Mouse (Mus musculus): ENCODE measurements around the gene Il12rb1. TPM values are rescaled to one million over a fixed set of nuclear protein-coding genes. Genes with fewer than 3 reads are reported as not detected.

Il12rb1 gene
- polyA plus RNA-seq, 1 experiment from 2014 or later: not detected

DNA sequence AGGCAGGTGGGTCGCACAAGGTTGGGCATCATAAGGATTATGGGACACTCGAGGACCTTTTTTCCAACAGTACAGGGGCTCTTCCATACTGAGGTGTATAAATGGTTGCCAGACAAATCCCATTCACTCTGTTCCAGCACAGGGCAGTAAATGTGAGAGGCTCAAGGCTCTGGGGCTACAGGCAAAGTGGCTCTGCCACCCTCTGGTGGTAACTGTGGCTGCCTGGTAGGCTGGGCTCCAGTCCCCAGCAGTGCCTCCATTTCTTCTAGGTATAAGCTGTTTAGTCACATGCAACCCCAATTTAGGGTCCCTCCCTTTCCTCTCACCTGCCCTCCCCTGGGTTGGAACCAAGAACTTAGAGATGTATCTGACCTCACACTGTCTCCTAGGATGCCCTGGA is 12.9 kb upstream of the Il12rb1 start:
- no peaks in the 10 kb centered on the region for H3K9me3 ChIP-seq (ENCODE audit: control insufficient read depth, low read length)
- peaks cover 10 to 28% of the 10 kb centered on the region in 2 experiments; a peak in 3 of 4 replicates for H3K4me1 ChIP-seq (ENCODE audit: control insufficient read depth in 2 of 2, insufficient read depth in 2 of 2, low read length in 2 of 2)
- H3K27me3 ChIP-seq (ENCODE audit: control insufficient read depth, insufficient read depth, low read length): peaks cover 44% of the 10 kb centered on the region
- ATAC-seq (ENCODE audit: insufficient number of reproducible peaks, insufficient read depth, low FRiP score, low read depth): no peak
- H3K27ac ChIP-seq (replicated peaks in 1 of 2; ENCODE audit: control insufficient read depth in 1 of 2, insufficient read depth in 1 of 2, low read depth in 2 of 2, low read length in 2 of 2): no peak overlapping the region
- H3K36me3 ChIP-seq (ENCODE audit: control insufficient read depth, insufficient read depth, low read length): no peaks in the 10 kb centered on the region
- no peak overlapping the region for H3K4me2 ChIP-seq (ENCODE audit: low read length)
- no peak overlapping the region for H3K4me3 ChIP-seq (ENCODE audit: control insufficient read depth in 1 of 2, insufficient read depth in 1 of 2, low read depth in 1 of 2, low read length in 2 of 2)
- 91% methylated on average over 2 of the region's 2 CpGs for WGBS
- H3K9ac ChIP-seq (ENCODE audit: low read length): no peak overlapping the region

DNA sequence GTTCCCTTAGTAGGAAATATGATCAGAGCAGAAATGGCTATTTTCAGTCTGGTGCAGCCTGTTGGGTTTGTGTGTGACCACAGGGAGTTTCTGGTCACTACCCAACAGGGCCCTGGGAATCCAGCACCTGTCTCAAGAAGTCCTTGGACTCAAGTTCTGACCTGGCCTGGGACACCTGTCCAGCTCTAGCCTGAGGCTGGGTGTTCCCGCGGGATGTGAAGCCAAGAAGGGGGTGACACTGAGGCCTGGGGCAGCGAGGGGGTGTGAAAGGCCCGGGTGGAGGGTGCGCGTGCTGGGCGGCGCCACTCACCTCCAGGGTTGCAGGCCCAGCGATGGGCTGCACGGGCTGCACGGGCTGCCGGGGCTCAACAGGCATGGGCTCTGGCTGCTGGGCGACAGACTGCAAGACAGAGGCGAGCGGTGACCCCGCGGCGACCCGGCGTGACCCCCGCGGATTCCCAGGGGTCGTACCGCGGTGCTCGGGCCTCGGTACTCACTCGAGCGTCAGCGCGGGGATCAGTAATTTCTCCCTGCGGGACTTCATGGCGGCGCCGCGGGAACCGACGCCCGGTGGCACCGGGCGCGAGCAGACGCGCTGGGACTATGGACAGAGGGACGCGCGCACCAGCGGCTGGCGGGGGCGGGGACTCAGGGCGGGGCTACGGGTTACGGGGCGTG is 11.7 kb upstream of the Il12rb1 start:
- Histone ChIP-seq H3K4me3 (ENCODE audit: control insufficient read depth in 1 of 2, insufficient read depth in 1 of 2, low read depth in 1 of 2, low read length in 2 of 2) (peak overlapping the region; percentile 50 to 52), H3K4me2 (ENCODE audit: low read length) (peak overlapping the region; percentile 66), H3K27me3 (ENCODE audit: control insufficient read depth, insufficient read depth, low read length) (peaks cover 52% of the 10 kb centered on the region), H3K4me1 (ENCODE audit: control insufficient read depth in 2 of 2, insufficient read depth in 2 of 2, low read length in 2 of 2) (peaks cover 10 to 19% of the 10 kb centered on the region in 2 experiments; a peak in 3 of 4 replicates), H3K9ac (ENCODE audit: low read length) (peak overlapping the region; percentile 74), H3K36me3 (ENCODE audit: control insufficient read depth, insufficient read depth, low read length) (no peaks in the 10 kb centered on the region), H3K27ac (replicated peaks in 1 of 2; ENCODE audit: control insufficient read depth in 1 of 2, insufficient read depth in 1 of 2, low read depth in 2 of 2, low read length in 2 of 2) (no peak overlapping the region), H3K9me3 (ENCODE audit: control insufficient read depth, low read length) (no peaks in the 10 kb centered on the region)
- WGBS: 5% methylated on average over 54 of the region's 54 CpGs
- no peak for ATAC-seq (ENCODE audit: insufficient number of reproducible peaks, insufficient read depth, low FRiP score, low read depth)

DNA sequence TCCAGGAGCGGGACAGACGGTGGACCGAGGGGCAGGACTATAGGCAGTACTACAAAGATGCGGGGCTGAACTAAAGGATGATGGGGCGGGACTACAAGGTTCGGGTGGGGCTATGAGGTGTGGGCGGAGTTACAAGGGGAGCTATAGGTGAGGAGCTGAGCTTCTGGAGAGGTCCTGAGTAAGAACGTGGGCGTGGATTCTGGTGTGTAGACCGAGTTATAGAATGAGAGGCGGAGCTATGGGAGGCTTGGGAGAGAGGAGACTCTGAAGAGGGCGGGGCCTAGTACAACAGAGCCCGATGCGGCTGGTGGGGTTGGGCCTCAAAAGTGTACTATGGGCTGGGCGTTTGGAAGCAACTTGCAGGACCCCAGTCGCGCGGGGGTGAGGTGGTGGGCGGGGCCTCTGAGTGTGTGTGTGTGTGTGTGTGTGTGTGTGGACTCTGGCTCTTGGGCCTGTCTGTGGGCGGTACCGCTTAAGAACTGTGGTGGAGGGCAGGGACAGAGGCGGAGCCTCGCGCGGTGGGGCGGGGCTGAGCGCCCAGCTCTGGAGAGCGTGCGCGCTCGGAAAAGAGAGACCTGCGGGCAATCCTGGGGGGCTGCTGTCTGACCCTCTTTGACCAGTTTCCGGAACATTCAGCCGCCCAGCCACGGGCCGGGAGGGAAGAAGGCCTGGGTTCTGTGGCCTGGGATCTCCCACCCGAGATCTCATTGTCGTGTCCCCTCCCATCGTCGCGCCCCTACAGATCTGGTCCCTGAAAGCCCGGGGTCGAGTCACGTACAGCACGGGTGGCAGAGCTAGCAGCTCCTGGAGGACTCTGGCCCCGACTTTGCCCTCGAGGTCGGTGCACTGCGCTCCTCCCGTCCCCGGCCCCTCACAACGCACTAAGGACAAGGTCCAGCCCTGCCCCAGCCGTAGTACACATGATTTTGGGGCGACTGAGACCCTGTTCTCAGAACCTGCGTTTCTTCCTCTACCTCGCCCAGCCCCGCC is 10.9 kb upstream of the Il12rb1 start:
- WGBS: under 1% methylated on average over 57 of the region's 57 CpGs
- Histone ChIP-seq H3K36me3 (ENCODE audit: control insufficient read depth, insufficient read depth, low read length) (no peaks in the 10 kb centered on the region), H3K4me3 (ENCODE audit: control insufficient read depth in 1 of 2, insufficient read depth in 1 of 2, low read depth in 1 of 2, low read length in 2 of 2) (peak overlapping the region; percentile 50 to 52), H3K9me3 (ENCODE audit: control insufficient read depth, low read length) (no peaks in the 10 kb centered on the region), H3K9ac (ENCODE audit: low read length) (peak overlapping the region; percentile 74), H3K27me3 (ENCODE audit: control insufficient read depth, insufficient read depth, low read length) (peaks cover 55% of the 10 kb centered on the region), H3K27ac (replicated peaks in 1 of 2; ENCODE audit: control insufficient read depth in 1 of 2, insufficient read depth in 1 of 2, low read depth in 2 of 2, low read length in 2 of 2) (no peak overlapping the region), H3K4me1 (ENCODE audit: control insufficient read depth in 2 of 2, insufficient read depth in 2 of 2, low read length in 2 of 2) (peaks cover 10 to 14% of the 10 kb centered on the region in 2 experiments; a peak in 3 of 4 replicates), H3K4me2 (ENCODE audit: low read length) (peak overlapping the region; percentile 66)
- peak; percentile 76 for ATAC-seq (ENCODE audit: insufficient number of reproducible peaks, insufficient read depth, low FRiP score, low read depth)

DNA sequence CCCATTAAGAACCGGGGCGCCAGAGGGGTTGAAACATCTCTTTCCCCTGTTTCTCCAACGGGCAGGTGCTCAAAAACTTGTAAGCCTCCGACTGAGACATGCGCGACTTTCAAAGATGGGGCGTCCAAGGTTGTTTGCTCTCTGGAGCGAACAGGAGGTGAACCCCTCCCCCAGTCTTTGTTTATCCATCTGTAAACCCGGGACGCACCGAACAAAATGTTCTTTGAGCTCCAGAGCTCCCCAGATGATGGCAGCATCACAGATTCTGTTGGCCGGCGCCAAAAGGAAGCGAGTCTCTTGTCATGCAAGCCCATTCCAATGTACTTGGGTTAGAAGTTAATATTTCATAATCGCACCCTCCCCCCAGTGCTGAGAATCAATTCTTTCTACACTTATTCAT is 10.0 kb upstream of the Il12rb1 start:
- Histone ChIP-seq H3K36me3 (ENCODE audit: control insufficient read depth, insufficient read depth, low read length) (no peaks in the 10 kb centered on the region), H3K27me3 (ENCODE audit: control insufficient read depth, insufficient read depth, low read length) (peaks cover 58% of the 10 kb centered on the region), H3K4me2 (ENCODE audit: low read length) (peak overlapping the region; percentile 66; the same call in 1 of the 2 replicates), H3K4me1 (ENCODE audit: control insufficient read depth in 2 of 2, insufficient read depth in 2 of 2, low read length in 2 of 2) (peaks cover 4 to 8% of the 10 kb centered on the region in 2 experiments; a peak in 3 of 4 replicates), H3K9me3 (ENCODE audit: control insufficient read depth, low read length) (no peaks in the 10 kb centered on the region), H3K4me3 (ENCODE audit: control insufficient read depth in 1 of 2, insufficient read depth in 1 of 2, low read depth in 1 of 2, low read length in 2 of 2) (peak overlapping the region; percentile 50 to 52; a peak in 2 of 4 replicates), H3K9ac (ENCODE audit: low read length) (no peak overlapping the region), H3K27ac (replicated peaks in 1 of 2; ENCODE audit: control insufficient read depth in 1 of 2, insufficient read depth in 1 of 2, low read depth in 2 of 2, low read length in 2 of 2) (no peak overlapping the region)
- 16% methylated on average over 15 of the region's 15 CpGs for WGBS
- ATAC-seq (ENCODE audit: insufficient number of reproducible peaks, insufficient read depth, low FRiP score, low read depth): no peak

DNA sequence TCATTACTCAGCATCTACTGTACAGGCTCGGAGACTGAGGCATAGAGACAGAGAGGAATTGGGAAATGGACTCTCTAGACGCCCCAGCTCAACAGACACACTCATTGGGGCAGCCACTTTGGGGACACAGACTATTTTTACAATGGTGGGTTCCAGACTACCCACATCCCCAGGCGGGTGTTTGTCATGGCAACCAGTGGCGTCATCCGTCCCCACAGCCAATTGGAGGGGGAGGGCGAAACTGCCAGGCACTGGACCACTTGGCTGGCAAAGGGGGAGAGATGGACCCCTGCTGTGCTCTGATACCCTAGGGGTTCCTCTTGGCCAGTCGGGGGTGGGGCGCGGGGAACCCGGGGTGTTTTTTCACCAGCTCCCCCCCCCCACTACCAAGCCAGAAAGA is 7.6 kb upstream of the Il12rb1 start:
- Histone ChIP-seq H3K9me3 (ENCODE audit: control insufficient read depth, low read length) (no peaks in the 10 kb centered on the region), H3K27ac (replicated peaks in 1 of 2; ENCODE audit: control insufficient read depth in 1 of 2, insufficient read depth in 1 of 2, low read depth in 2 of 2, low read length in 2 of 2) (no peak overlapping the region), H3K36me3 (ENCODE audit: control insufficient read depth, insufficient read depth, low read length) (no peaks in the 10 kb centered on the region), H3K4me2 (ENCODE audit: low read length) (no peak overlapping the region), H3K27me3 (ENCODE audit: control insufficient read depth, insufficient read depth, low read length) (peaks cover 54% of the 10 kb centered on the region), H3K4me3 (ENCODE audit: control insufficient read depth in 1 of 2, insufficient read depth in 1 of 2, low read depth in 1 of 2, low read length in 2 of 2) (no peak overlapping the region), H3K4me1 (ENCODE audit: control insufficient read depth in 2 of 2, insufficient read depth in 2 of 2, low read length in 2 of 2) (peaks cover 8 to 15% of the 10 kb centered on the region in 2 experiments; a peak in 3 of 4 replicates), H3K9ac (ENCODE audit: low read length) (no peak overlapping the region)
- WGBS: 41% methylated on average over 10 of the region's 10 CpGs
- ATAC-seq (ENCODE audit: insufficient number of reproducible peaks, insufficient read depth, low FRiP score, low read depth): no peak

DNA sequence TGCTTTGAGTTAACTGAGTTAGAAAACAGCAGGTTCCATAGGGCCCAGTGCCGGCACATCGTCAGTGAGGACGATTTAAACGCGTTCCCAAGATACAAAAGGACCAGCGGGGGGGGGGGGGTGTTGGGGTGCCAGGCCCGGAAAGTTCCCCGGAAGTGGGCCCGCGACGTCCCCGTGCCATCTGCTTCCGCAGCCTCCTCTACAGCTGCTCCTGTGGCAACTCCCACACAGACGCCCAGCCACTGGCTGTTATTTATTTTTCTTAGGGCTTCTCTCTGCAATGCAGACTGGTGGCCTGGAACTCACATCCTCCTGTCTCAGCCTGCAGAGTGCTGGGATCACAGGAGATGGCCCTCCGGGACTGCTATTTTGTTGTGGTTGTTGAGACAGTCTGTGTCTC is 7.1 kb upstream of the Il12rb1 start:
- Histone ChIP-seq H3K4me3 (ENCODE audit: control insufficient read depth in 1 of 2, insufficient read depth in 1 of 2, low read depth in 1 of 2, low read length in 2 of 2) (no peak overlapping the region), H3K27me3 (ENCODE audit: control insufficient read depth, insufficient read depth, low read length) (peaks cover 52% of the 10 kb centered on the region), H3K4me2 (ENCODE audit: low read length) (no peak overlapping the region), H3K9me3 (ENCODE audit: control insufficient read depth, low read length) (no peaks in the 10 kb centered on the region), H3K4me1 (ENCODE audit: control insufficient read depth in 2 of 2, insufficient read depth in 2 of 2, low read length in 2 of 2) (peaks cover 8 to 15% of the 10 kb centered on the region in 2 experiments; a peak in 3 of 4 replicates), H3K27ac (replicated peaks in 1 of 2; ENCODE audit: control insufficient read depth in 1 of 2, insufficient read depth in 1 of 2, low read depth in 2 of 2, low read length in 2 of 2) (no peak overlapping the region), H3K36me3 (ENCODE audit: control insufficient read depth, insufficient read depth, low read length) (no peaks in the 10 kb centered on the region), H3K9ac (ENCODE audit: low read length) (no peak overlapping the region)
- WGBS: 18% methylated on average over 15 of the region's 15 CpGs
- no peak for ATAC-seq (ENCODE audit: insufficient number of reproducible peaks, insufficient read depth, low FRiP score, low read depth)

DNA sequence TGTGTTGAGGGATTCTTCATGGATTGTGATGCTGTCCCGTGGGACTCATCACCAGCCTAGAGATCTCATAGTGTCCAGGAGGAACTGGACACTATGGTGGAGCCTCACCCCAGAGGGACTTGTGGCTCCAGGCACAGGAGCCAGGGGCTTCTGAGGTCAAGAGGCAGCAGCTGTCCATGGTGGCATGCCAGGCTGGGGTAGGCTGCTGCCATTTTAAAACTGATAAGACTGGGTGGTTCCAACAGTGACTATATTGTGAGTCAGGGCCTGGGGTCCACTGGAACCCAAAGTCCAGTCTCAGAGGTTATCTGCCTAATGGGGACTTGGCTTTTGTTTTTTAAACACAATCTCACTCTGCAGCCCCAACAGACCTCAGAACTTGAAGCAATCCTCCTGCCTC is 6.4 kb upstream of the Il12rb1 start:
- H3K9ac ChIP-seq (ENCODE audit: low read length): no peak overlapping the region
- H3K4me2 ChIP-seq (ENCODE audit: low read length): no peak overlapping the region
- 90% methylated on average over 1 of the region's 1 CpGs for WGBS
- no peaks in the 10 kb centered on the region for H3K9me3 ChIP-seq (ENCODE audit: control insufficient read depth, low read length)
- ATAC-seq (ENCODE audit: insufficient number of reproducible peaks, insufficient read depth, low FRiP score, low read depth): no peak
- no peak overlapping the region for H3K27ac ChIP-seq (replicated peaks in 1 of 2; ENCODE audit: control insufficient read depth in 1 of 2, insufficient read depth in 1 of 2, low read depth in 2 of 2, low read length in 2 of 2)
- peaks cover 8 to 15% of the 10 kb centered on the region in 2 experiments; a peak in 3 of 4 replicates for H3K4me1 ChIP-seq (ENCODE audit: control insufficient read depth in 2 of 2, insufficient read depth in 2 of 2, low read length in 2 of 2)
- H3K27me3 ChIP-seq (ENCODE audit: control insufficient read depth, insufficient read depth, low read length): peaks cover 51% of the 10 kb centered on the region
- no peak overlapping the region for H3K4me3 ChIP-seq (ENCODE audit: control insufficient read depth in 1 of 2, insufficient read depth in 1 of 2, low read depth in 1 of 2, low read length in 2 of 2)
- H3K36me3 ChIP-seq (ENCODE audit: control insufficient read depth, insufficient read depth, low read length): no peaks in the 10 kb centered on the region
